Mouse (Mus musculus): ENCODE measurements around the gene Ssbp2. TPM values are rescaled to one million over a fixed set of nuclear protein-coding genes. Genes with fewer than 3 reads are reported as not detected.

Gene Ssbp2
- polyA plus RNA-seq, 1 experiment from 2014 or later, result 100 TPM

DNA sequence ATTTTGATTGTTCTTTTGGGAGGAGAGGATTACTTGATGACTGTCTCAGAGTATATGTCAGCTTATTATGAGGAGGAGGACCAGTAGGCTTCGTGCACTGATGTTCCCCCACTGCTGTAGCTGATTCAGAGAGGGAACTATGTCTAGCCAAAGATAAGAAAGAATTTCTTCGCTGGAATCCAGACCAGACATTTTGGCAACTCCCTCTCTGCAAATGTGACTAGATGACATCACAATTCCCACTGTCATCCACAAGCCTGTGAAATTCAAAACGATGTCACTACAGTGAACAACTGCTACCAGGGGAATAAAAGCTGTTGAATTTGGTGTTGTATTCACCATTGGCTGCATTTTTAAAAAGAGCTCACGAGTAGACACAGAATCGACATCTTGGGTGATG lies 11.1 kb upstream of the Ssbp2 start:
- Histone ChIP-seq H3K36me3 (no peaks in the 10 kb centered on the region), H3K27me3 (no peaks in the 10 kb centered on the region), H3K9me3 (replicated peaks) (no peaks in the 10 kb centered on the region), H3K27ac (0 out of 2 replicates have a peak overlapping the region, but pooled peaks have one; percentile 4), H3K9ac (no peak overlapping the region), H3K4me3 (no peak overlapping the region), H3K4me2 (no peak overlapping the region), H3K4me1 (replicated peaks) (no peaks in the 10 kb centered on the region; the same call in 1 of the 2 replicates)
- no peak; the same call in 1 of the 2 replicates for ATAC-seq (replicated peaks; ENCODE audit: insufficient number of reproducible peaks, insufficient read depth, low FRiP score, low read depth)
- 38% methylated on average over 5 of the region's 5 CpGs for WGBS

DNA sequence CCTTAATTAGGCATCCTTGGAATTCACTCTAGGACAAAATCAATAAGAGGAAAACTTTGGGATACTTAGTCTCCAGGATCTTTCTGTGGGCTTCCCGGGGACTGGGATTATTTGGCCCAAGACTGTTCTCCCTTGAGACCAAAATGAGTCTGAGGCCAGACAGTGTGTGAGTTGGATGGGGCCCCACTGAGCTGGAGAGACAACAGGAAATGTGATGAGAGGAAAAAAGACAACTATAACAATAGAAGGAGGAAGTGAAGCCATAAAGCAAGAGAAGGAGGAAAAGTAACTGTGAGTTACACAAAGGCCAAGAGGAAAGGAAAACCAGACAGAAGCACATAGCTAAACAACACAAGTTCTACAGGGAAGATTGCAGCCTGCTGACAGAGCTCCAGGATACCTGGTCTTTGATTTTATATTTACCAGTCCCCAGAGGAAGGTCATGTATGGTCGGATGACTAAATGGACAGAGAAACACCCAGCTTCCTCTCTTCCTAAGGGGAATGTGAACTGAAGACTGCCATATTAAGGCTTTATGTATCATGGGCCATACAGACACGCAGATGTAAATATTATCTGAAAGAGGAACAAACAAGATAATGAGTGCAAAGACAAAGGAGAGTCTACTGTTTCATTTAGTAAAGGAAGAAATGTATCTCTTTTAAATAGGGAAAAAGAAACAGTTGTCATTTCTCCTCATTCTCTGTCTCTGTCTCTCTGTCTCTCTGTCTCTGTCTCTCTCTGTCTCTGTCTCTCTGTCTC lies 8.5 kb upstream of the Ssbp2 start:
- H3K4me1 ChIP-seq (replicated peaks), result peaks cover 2% of the 10 kb centered on the region; the same call in 1 of the 2 replicates
- H3K4me2 ChIP-seq, result no peak overlapping the region
- H3K4me3 ChIP-seq, result no peak overlapping the region
- no peak overlapping the region for H3K27ac ChIP-seq
- no peaks in the 10 kb centered on the region for H3K36me3 ChIP-seq
- 62% methylated on average over 3 of the region's 3 CpGs for WGBS
- H3K9me3 ChIP-seq (replicated peaks), result no peaks in the 10 kb centered on the region
- H3K9ac ChIP-seq, result no peak overlapping the region
- no peaks in the 10 kb centered on the region for H3K27me3 ChIP-seq
- no peak for ATAC-seq (replicated peaks; ENCODE audit: insufficient number of reproducible peaks, insufficient read depth, low FRiP score, low read depth)

DNA sequence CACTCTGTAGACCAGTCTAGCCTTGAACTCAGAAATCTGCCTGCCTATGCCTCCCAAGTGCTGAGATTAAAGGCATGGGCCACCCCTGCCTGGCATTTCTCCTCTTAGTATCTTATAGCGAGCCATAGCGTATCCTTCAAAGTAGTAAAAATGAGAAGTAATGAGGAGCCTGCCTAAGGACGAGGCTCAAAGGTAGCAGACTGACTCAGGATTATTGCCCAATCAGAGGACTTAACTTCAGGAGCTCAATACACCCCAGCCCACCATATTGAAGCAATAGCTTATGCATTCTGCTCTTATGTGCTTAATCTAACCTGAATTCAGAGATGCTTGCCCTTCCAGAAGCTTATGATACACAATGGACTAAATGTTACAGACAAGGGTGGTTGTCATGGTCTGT lies 7.8 kb upstream of the Ssbp2 start:
- Histone ChIP-seq H3K36me3 (no peaks in the 10 kb centered on the region), H3K4me3 (no peak overlapping the region), H3K4me2 (no peak overlapping the region), H3K4me1 (replicated peaks) (peaks cover 2% of the 10 kb centered on the region; the same call in 1 of the 2 replicates), H3K27ac (no peak overlapping the region), H3K27me3 (no peaks in the 10 kb centered on the region), H3K9ac (no peak overlapping the region), H3K9me3 (replicated peaks) (no peaks in the 10 kb centered on the region)
- 88% methylated on average over 3 of the region's 3 CpGs for WGBS
- ATAC-seq (replicated peaks; ENCODE audit: insufficient number of reproducible peaks, insufficient read depth, low FRiP score, low read depth), result no peak

DNA sequence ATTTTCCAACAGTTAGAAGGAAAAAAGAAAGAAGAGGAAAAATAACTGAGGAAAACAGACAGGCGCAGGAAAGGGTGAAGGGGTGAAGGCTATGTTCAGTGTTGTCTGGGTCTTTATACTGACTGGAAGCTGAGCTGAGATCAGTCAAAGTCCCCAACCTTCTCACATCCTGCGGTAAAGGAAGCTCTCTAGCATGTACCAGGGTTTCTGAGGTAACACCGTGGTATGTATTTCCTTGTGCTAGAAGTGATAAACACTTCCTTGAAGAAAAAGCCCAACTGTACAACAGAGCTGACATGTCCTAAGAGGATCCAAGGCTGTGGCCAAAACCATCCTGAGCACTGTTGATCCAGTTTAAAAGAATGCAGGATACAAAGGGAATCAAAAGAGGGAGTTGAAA lies 6.8 kb upstream of the Ssbp2 start:
- no peaks in the 10 kb centered on the region for H3K27me3 ChIP-seq
- no peaks in the 10 kb centered on the region for H3K9me3 ChIP-seq (replicated peaks)
- ATAC-seq (replicated peaks; ENCODE audit: insufficient number of reproducible peaks, insufficient read depth, low FRiP score, low read depth), result no peak
- H3K9ac ChIP-seq, result no peak overlapping the region
- H3K4me3 ChIP-seq, result no peak overlapping the region
- H3K4me1 ChIP-seq (replicated peaks), result peaks cover 2% of the 10 kb centered on the region; the same call in 1 of the 2 replicates
- H3K36me3 ChIP-seq, result no peaks in the 10 kb centered on the region
- no peak overlapping the region for H3K27ac ChIP-seq
- WGBS, result 73% methylated on average over 3 of the region's 3 CpGs
- H3K4me2 ChIP-seq, result no peak overlapping the region

DNA sequence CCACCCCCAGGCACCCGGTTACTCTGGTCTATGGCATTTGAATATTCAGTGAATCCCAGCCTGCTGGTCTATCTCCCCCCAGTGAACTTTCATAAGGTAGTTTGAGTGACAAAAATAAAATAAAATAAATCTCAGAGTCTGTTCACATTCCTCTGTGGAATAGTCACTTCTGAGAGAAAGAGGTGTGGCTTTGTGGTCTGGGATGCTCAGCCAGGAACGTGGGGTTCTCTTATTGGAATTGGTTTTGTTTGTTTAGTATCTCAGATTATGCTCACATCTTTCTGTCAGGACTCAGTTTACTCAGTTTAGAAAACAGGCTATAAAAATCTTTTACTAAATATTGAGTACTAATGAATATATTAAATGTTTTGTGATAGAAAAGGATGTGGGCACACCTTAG lies 4.0 kb upstream of the Ssbp2 start:
- no peak for ATAC-seq (replicated peaks; ENCODE audit: insufficient number of reproducible peaks, insufficient read depth, low FRiP score, low read depth)
- no peak overlapping the region for H3K9ac ChIP-seq
- 67% methylated on average over 2 of the region's 2 CpGs for WGBS
- no peaks in the 10 kb centered on the region for H3K27me3 ChIP-seq
- no peaks in the 10 kb centered on the region for H3K9me3 ChIP-seq (replicated peaks)
- no peak overlapping the region for H3K27ac ChIP-seq
- no peak overlapping the region for H3K4me2 ChIP-seq
- no peaks in the 10 kb centered on the region for H3K36me3 ChIP-seq
- no peak overlapping the region for H3K4me3 ChIP-seq
- peaks cover 12% of the 10 kb centered on the region for H3K4me1 ChIP-seq (replicated peaks)

DNA sequence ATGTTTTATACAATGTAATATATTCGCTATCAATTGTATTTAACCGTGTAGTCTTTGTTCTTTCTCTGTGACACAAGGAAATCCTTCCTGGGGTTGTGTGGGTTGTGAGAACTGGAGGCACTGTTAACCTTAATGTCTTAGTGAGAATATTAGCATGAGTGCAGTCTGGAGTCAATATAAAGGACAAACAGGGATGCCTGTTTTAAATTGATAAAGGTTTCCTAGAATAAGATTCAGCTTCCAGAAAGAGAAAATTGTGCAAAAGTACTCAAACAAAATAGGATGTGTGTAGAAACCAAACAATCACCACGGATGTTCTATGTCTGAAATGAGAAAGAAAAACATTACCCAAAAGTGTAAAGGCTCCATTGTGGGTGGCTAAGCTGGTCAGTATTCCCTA lies 3.3 kb upstream of the Ssbp2 start:
- Histone ChIP-seq H3K4me2 (no peak overlapping the region), H3K4me1 (replicated peaks) (peaks cover 12% of the 10 kb centered on the region), H3K36me3 (no peaks in the 10 kb centered on the region), H3K27ac (no peak overlapping the region), H3K27me3 (no peaks in the 10 kb centered on the region), H3K9me3 (replicated peaks) (no peaks in the 10 kb centered on the region), H3K4me3 (no peak overlapping the region), H3K9ac (no peak overlapping the region)
- ATAC-seq (replicated peaks; ENCODE audit: insufficient number of reproducible peaks, insufficient read depth, low FRiP score, low read depth), result no peak
- WGBS, result 68% methylated on average over 3 of the region's 3 CpGs

DNA sequence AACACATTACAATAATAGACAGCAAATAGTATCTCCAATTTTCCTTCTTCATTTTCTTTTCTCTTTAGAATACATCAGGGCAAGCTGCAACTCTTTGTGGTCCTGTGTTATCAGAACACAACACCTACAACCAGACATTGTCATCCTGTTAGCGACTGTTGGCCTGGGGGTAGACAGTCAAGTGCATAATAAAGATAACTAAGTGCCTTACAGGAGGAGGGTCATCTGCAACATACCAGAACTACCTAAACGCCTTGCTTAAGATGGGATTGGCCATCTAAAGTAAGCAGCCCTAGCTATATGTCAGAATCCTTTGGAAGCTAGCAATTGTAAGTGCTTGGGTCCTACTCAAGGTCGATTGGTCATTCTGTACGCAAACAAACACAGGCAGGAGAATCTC lies 2.1 kb upstream of the Ssbp2 start:
- H3K9ac ChIP-seq, result no peak overlapping the region
- H3K27ac ChIP-seq, result no peak overlapping the region
- no peak for ATAC-seq (replicated peaks; ENCODE audit: insufficient number of reproducible peaks, insufficient read depth, low FRiP score, low read depth)
- 49% methylated on average over 4 of the region's 4 CpGs for WGBS
- no peaks in the 10 kb centered on the region for H3K27me3 ChIP-seq
- H3K4me2 ChIP-seq, result no peak overlapping the region
- H3K36me3 ChIP-seq, result no peaks in the 10 kb centered on the region
- H3K4me1 ChIP-seq (replicated peaks), result peaks cover 17% of the 10 kb centered on the region
- H3K9me3 ChIP-seq (replicated peaks), result no peaks in the 10 kb centered on the region
- H3K4me3 ChIP-seq, result no peak overlapping the region

DNA sequence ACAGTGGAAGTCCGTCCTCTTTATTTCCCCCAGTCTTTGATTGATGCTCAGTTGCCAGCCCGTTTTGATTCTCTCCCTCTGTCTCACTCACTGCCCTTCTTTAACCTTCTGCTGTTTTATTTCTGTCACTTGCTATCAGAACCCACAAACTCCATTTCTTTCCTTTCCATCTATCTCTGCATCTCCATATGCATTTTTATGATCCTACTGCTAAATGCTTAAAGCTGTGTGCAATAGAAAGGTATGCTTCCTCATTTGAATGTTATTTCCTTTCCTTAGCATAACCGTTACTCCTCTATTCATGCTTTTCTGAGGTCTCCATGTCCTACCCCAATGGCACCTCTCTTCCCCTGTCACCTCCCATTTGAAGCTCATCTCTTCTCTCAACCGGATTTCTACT lies 594 bp upstream of the Ssbp2 start:
- H3K4me1 ChIP-seq (replicated peaks), result peaks cover 21% of the 10 kb centered on the region
- ATAC-seq (replicated peaks; ENCODE audit: insufficient number of reproducible peaks, insufficient read depth, low FRiP score, low read depth), result no peak
- 60% methylated on average over 4 of the region's 4 CpGs for WGBS
- H3K9ac ChIP-seq, result no peak overlapping the region
- H3K36me3 ChIP-seq, result no peaks in the 10 kb centered on the region
- H3K27ac ChIP-seq, result peak overlapping the region; percentile 97
- H3K4me2 ChIP-seq, result no peak overlapping the region
- no peaks in the 10 kb centered on the region for H3K27me3 ChIP-seq
- H3K4me3 ChIP-seq, result no peak overlapping the region
- H3K9me3 ChIP-seq (replicated peaks), result no peaks in the 10 kb centered on the region

DNA sequence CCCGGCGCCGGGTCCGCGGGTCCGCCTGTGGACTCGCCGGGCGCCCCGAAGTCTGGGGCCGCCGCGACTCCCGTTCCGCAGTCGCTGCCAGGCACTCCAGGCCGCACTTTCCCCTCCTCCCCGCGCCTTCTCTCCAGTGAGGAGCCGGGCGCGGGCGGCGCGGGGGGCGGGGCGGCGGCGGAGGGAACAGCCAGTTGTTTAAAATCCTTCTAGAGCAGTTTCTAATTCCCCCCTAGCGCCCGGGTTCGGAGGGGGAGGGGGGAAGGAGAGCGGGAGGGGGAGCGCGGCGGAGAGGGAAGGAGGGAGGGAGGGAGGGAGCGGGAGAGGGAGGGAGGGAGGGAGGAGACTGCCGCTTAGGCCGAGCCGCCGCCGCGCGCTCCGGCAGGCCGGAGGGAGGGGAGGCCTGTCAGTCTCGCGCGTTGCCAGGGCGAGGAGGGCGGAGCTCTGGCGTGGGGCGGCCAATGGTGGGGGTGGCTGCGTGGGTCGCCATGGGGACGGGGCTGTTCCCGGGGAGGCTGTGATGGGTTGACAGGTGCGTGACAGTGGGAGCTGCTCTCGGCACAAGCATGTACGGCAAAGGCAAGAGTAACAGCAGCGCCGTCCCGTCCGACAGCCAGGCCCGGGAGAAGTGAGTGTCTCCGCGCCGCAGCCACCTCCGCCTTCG lies 670 bp downstream of the Ssbp2 start:
- Histone ChIP-seq H3K4me3 (peak overlapping the region; percentile 96), H3K27me3 (no peaks in the 10 kb centered on the region)
- under 1% methylated on average over 40 of the region's 70 CpGs for WGBS

DNA sequence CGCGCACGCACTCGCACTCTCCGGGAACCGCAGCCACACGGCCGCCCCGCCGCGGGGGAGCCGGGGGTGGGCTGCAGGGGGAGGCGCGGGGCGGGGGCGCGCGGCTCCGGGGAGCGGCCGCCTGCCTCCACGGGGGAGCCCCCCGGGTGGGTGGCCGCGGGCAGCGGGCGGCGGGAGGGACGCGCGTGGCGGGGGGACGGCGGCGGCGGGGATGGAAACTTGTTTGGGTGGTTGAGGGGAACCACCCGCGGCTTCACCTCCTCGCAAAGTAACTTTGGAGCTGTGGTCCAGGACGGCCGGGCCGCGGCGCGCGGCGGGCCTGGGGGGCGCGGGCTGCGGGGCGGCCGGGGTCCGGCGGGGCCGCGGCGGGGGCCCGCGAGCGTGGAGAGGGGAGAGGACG lies 1.2 kb downstream of the Ssbp2 start:
- peak overlapping the region; percentile 94 for H3K9ac ChIP-seq

More for the DNA sequence above, 670 bp downstream of the Ssbp2 start:
- Histone ChIP-seq H3K9ac (peak overlapping the region; percentile 94), H3K4me2 (peak overlapping the region; percentile 76), H3K9me3 (replicated peaks) (no peaks in the 10 kb centered on the region), H3K27ac (peak overlapping the region; percentile 97), H3K4me1 (replicated peaks) (peaks cover 22% of the 10 kb centered on the region), H3K36me3 (no peaks in the 10 kb centered on the region)
- peak; percentile 98 for ATAC-seq (replicated peaks; ENCODE audit: insufficient number of reproducible peaks, insufficient read depth, low FRiP score, low read depth)

DNA sequence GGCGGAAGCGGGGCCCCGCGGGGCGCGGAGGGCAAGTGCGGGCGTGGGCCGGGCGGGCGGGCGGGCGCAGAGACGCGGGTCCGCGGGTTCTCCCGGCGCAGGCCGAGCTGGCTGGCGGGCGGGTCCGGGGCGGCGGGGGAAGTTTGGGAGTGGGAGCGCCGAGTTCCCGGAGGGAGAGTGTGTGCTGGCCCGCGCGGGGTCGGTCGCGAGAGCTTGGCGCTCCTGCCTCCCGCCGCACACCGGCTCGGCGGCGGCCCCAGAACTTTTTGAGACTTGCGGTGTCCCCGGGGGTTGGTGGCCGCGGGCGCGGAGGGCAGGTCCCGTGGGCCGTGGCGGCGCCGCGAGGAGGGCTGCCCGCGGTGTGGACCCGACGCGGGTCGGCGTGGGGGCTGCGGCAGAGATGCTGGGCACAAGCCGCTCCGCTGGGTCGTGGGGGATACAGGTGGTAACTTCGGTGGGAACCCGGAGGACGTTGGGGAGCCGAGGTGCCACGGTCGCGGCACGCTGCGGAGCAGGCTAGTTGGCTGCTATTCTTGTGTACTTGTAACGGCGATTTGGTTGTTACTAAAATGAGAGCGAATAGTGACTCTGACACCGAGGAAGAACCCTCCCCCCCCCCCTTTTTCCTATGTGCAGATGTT lies 1.7 kb downstream of the Ssbp2 start:
- peak overlapping the region; percentile 96 for H3K4me3 ChIP-seq
- H3K4me1 ChIP-seq (replicated peaks), result peaks cover 22% of the 10 kb centered on the region
- H3K36me3 ChIP-seq, result no peaks in the 10 kb centered on the region
- ATAC-seq (replicated peaks; ENCODE audit: insufficient number of reproducible peaks, insufficient read depth, low FRiP score, low read depth), result no peak; the same call in 1 of the 2 replicates
- H3K4me2 ChIP-seq, result peak overlapping the region; percentile 64
- WGBS, result under 1% methylated on average over 47 of the region's 77 CpGs
- H3K27me3 ChIP-seq, result no peaks in the 10 kb centered on the region
- peak overlapping the region; percentile 97 for H3K27ac ChIP-seq
- H3K9ac ChIP-seq, result peak overlapping the region; percentile 94
- H3K9me3 ChIP-seq (replicated peaks), result no peaks in the 10 kb centered on the region

More for the DNA sequence above, 1.2 kb downstream of the Ssbp2 start:
- Histone ChIP-seq H3K4me3 (peak overlapping the region; percentile 96), H3K27ac (peak overlapping the region; percentile 97), H3K36me3 (no peaks in the 10 kb centered on the region), H3K27me3 (no peaks in the 10 kb centered on the region), H3K4me2 (peak overlapping the region; percentile 64), H3K9me3 (replicated peaks) (no peaks in the 10 kb centered on the region), H3K4me1 (replicated peaks) (peaks cover 22% of the 10 kb centered on the region)
- WGBS, result 0% methylated on average over 17 of the region's 61 CpGs
- ATAC-seq (replicated peaks; ENCODE audit: insufficient number of reproducible peaks, insufficient read depth, low FRiP score, low read depth), result peak; percentile 10
